Mouse (Mus musculus): Measurements from ENCODE around the gene St6galnac3. TPM values are rescaled to one million over a fixed set of nuclear protein-coding genes. Genes with fewer than 3 reads are reported as not detected.

Gene St6galnac3
- total and polyA plus RNA-seq, 2 experiments from 2014 or later: 7.3 to 9.9 TPM

- Histone ChIP-seq H3K27ac (no peak overlapping the region), H3K9me3 (ENCODE audit: low read length) (no peaks in the 10 kb centered on the region), H3K36me3 (ENCODE audit: insufficient read depth, low read length) (no peaks in the 10 kb centered on the region), H3K4me3 (ENCODE audit: low read length) (no peak overlapping the region), H3K4me1 (ENCODE audit: insufficient read depth, low read length) (peaks cover 12% of the 10 kb centered on the region), H3K27me3 (ENCODE audit: insufficient read depth, low read length) (no peaks in the 10 kb centered on the region), H3K4me2 (ENCODE audit: low read depth, low read length) (no peak overlapping the region), H3K9ac (replicated peaks; ENCODE audit: low read length) (no peak overlapping the region)
- DNase-seq (ENCODE audit: low spot score): no peak
- whole genome bisulfite sequencing: 86% methylated on average over 4 of the region's 4 CpGs
- no peak for ATAC-seq
- TF ChIP-seq CTCF (IDR thresholded peaks at IDR 0.05; ENCODE audit: low read depth): no peak
These were observed 4.1 kb downstream of the St6galnac3 start for GRCm38 (mm10) chr3:153720922-153721321.

DNA sequence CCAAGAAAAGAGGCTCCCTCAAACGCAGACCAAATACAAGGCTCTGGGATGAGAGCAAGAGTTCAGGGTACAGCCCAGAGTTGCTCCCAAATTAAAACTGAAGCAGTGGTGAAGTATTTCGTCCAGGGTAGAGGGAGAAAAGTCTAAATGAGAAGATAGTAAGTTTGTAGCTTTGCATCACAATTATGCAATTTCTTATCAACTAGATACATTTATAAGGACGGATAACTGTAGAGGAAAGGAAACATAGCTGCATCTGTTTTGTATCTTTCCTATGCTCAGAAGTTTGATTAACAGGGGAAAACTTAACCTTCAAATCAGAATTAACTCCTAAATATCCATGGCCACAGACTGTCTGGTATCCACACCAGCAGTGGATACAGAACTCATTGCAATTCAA lies 4.7 kb downstream of the St6galnac3 start:
- no peak overlapping the region for H3K4me3 ChIP-seq (ENCODE audit: low read length)
- ATAC-seq (no peak), DNase-seq (ENCODE audit: low spot score) (no peak)
- H3K27ac ChIP-seq: no peak overlapping the region
- H3K36me3 ChIP-seq (ENCODE audit: insufficient read depth, low read length): no peaks in the 10 kb centered on the region
- 68% methylated on average over 3 of the region's 3 CpGs for WGBS
- H3K27me3 ChIP-seq (ENCODE audit: insufficient read depth, low read length): no peaks in the 10 kb centered on the region
- H3K9ac ChIP-seq (replicated peaks; ENCODE audit: low read length): no peak overlapping the region
- peaks cover 12% of the 10 kb centered on the region for H3K4me1 ChIP-seq (ENCODE audit: insufficient read depth, low read length)
- H3K4me2 ChIP-seq (ENCODE audit: low read depth, low read length): no peak overlapping the region
- TF ChIP-seq CTCF (IDR thresholded peaks at IDR 0.05; ENCODE audit: low read depth): no peak
- no peaks in the 10 kb centered on the region for H3K9me3 ChIP-seq (ENCODE audit: low read length)

DNA sequence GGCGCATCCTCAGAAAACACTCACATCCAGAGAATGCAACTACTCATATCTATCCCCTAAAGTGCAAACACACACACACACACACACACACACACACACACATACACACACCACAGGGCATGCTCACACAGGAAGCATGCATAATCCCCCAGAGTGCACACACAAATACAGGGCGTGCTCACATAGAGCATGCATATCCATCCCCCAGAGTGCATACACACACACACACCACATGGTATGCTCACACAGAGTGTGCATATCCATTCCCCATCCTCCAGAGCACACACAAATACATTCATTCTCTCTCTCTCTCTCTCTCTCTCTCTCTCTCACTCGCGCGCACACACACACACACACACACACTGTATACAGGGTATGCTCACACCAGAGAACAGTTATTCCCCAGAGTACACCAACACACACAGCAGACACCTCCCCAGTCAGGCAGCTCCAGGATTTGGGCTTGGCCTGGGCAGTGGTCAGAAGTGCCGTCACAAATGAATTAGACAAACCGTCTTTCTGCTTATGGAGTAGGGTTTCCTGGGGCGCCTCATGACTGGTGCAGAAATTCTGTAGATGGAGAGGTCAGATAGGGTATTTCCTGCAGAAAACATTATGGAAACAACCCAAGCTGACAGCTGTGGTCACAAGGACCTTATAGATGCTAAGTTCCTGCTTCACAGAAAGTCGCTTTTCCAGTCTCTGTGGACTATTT lies 5.6 kb downstream of the St6galnac3 start:
- Histone ChIP-seq H3K27ac (no peak overlapping the region), H3K4me2 (ENCODE audit: low read depth, low read length) (no peak overlapping the region), H3K4me1 (ENCODE audit: insufficient read depth, low read length) (peaks cover 12% of the 10 kb centered on the region), H3K9ac (replicated peaks; ENCODE audit: low read length) (no peak overlapping the region), H3K27me3 (ENCODE audit: insufficient read depth, low read length) (no peaks in the 10 kb centered on the region), H3K36me3 (ENCODE audit: insufficient read depth, low read length) (no peaks in the 10 kb centered on the region), H3K4me3 (ENCODE audit: low read length) (no peak overlapping the region), H3K9me3 (ENCODE audit: low read length) (no peaks in the 10 kb centered on the region)
- DNase-seq (ENCODE audit: low spot score): no peak
- 83% methylated on average over 9 of the region's 9 CpGs for WGBS
- peak; percentile 55; the same call in 1 of the 2 replicates for ATAC-seq
- TF ChIP-seq CTCF (IDR thresholded peaks at IDR 0.05; ENCODE audit: low read depth): no peak

GRCm38 (mm10) chr3:153718724-153719123 lies 6.2 kb downstream of the St6galnac3 start:
- no peak overlapping the region for H3K4me3 ChIP-seq (ENCODE audit: low read length)
- TF ChIP-seq CTCF (IDR thresholded peaks at IDR 0.05; ENCODE audit: low read depth): no peak
- peaks cover 6% of the 10 kb centered on the region; the same call in 1 of the 2 replicates for H3K4me1 ChIP-seq (ENCODE audit: insufficient read depth, low read length)
- no peak for DNase-seq (ENCODE audit: low spot score)
- ATAC-seq: no peak
- no peak overlapping the region for H3K9ac ChIP-seq (replicated peaks; ENCODE audit: low read length)
- H3K27ac ChIP-seq: no peak overlapping the region
- no peaks in the 10 kb centered on the region for H3K9me3 ChIP-seq (ENCODE audit: low read length)
- no peaks in the 10 kb centered on the region for H3K36me3 ChIP-seq (ENCODE audit: insufficient read depth, low read length)
- no peaks in the 10 kb centered on the region for H3K27me3 ChIP-seq (ENCODE audit: insufficient read depth, low read length)
- no peak overlapping the region for H3K4me2 ChIP-seq (ENCODE audit: low read depth, low read length)
- 69% methylated on average over 8 of the region's 8 CpGs for WGBS

DNA sequence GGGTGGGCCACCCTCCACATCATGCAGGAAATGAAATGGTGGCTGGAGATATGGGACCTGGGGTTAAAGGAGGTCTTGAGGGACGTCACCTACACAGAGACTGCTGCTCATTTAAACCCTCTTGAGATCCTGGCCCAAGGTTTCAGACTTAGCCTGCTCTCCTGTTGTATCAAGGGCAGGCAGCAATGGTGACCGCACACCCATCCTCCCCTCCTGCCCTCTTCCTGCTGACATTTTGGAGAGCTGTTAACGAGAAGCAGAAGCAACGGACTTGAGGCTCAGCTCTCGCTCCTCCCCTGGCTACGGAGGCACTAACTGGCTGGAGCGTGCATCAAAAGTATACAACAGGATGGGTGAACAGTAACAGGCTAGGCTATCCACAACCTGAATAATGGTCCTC lies 7.2 kb downstream of the St6galnac3 start:
- no peak overlapping the region for H3K4me2 ChIP-seq (ENCODE audit: low read depth, low read length)
- no peaks in the 10 kb centered on the region for H3K36me3 ChIP-seq (ENCODE audit: insufficient read depth, low read length)
- DNase-seq (ENCODE audit: low spot score) (no peak), ATAC-seq (no peak)
- no peaks in the 10 kb centered on the region for H3K9me3 ChIP-seq (ENCODE audit: low read length)
- no peak overlapping the region for H3K27ac ChIP-seq
- no peaks in the 10 kb centered on the region for H3K27me3 ChIP-seq (ENCODE audit: insufficient read depth, low read length)
- no peak overlapping the region for H3K9ac ChIP-seq (replicated peaks; ENCODE audit: low read length)
- no peak for TF ChIP-seq CTCF (IDR thresholded peaks at IDR 0.05; ENCODE audit: low read depth)
- no peaks in the 10 kb centered on the region for H3K4me1 ChIP-seq (ENCODE audit: insufficient read depth, low read length)
- WGBS: 91% methylated on average over 7 of the region's 7 CpGs
- no peak overlapping the region for H3K4me3 ChIP-seq (ENCODE audit: low read length)

DNA sequence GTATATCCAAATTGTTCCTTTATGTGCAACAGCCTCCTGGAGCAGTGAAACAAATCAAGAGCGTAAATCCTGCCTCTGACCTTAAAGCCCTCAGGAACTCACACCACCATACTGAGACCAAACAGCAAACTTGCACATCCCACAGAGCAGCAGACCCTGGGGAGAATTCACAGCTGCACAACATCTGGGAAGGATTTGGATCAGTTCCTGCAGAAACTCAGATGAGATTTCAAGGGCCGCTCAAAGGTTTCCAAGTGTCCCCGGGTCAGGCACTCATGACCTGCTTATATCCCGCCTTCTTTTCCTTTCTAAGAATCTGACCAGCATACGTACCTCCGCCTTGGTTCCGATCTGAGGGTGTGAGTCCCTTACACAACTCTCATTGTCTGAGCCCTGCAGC lies 9.3 kb downstream of the St6galnac3 start:
- no peaks in the 10 kb centered on the region for H3K36me3 ChIP-seq (ENCODE audit: insufficient read depth, low read length)
- H3K4me2 ChIP-seq (ENCODE audit: low read depth, low read length): no peak overlapping the region
- WGBS: 80% methylated on average over 7 of the region's 7 CpGs
- H3K9ac ChIP-seq (replicated peaks; ENCODE audit: low read length): no peak overlapping the region
- H3K9me3 ChIP-seq (ENCODE audit: low read length): no peaks in the 10 kb centered on the region
- no peak overlapping the region for H3K4me3 ChIP-seq (ENCODE audit: low read length)
- no peaks in the 10 kb centered on the region for H3K27me3 ChIP-seq (ENCODE audit: insufficient read depth, low read length)
- H3K27ac ChIP-seq: no peak overlapping the region
- TF ChIP-seq CTCF (IDR thresholded peaks at IDR 0.05; ENCODE audit: low read depth): no peak
- DNase-seq (ENCODE audit: low spot score) (no peak), ATAC-seq (no peak)
- no peaks in the 10 kb centered on the region for H3K4me1 ChIP-seq (ENCODE audit: insufficient read depth, low read length)

GRCm38 (mm10) chr3:153710545-153710944 lies 14.4 kb downstream of the St6galnac3 start:
- ATAC-seq (no peak), DNase-seq (ENCODE audit: low spot score) (no peak)
- H3K4me2 ChIP-seq (ENCODE audit: low read depth, low read length): no peak overlapping the region
- no peaks in the 10 kb centered on the region for H3K36me3 ChIP-seq (ENCODE audit: insufficient read depth, low read length)
- H3K27me3 ChIP-seq (ENCODE audit: insufficient read depth, low read length): no peaks in the 10 kb centered on the region
- no peaks in the 10 kb centered on the region for H3K9me3 ChIP-seq (ENCODE audit: low read length)
- no peak for TF ChIP-seq CTCF (IDR thresholded peaks at IDR 0.05; ENCODE audit: low read depth)
- H3K9ac ChIP-seq (replicated peaks; ENCODE audit: low read length): no peak overlapping the region
- no peak overlapping the region for H3K4me3 ChIP-seq (ENCODE audit: low read length)
- 76% methylated on average over 1 of the region's 1 CpGs for WGBS
- no peaks in the 10 kb centered on the region for H3K4me1 ChIP-seq (ENCODE audit: insufficient read depth, low read length)
- H3K27ac ChIP-seq: no peak overlapping the region
